Mouse (Mus musculus) cerebellum, adult 2 months (tissue): ENCODE measurements around the gene Pi4k2b. TPM values are rescaled to one million over a fixed set of nuclear protein-coding genes. Genes with fewer than 3 reads are reported as not detected.
"Not testable (repeated sequence)": the region's sequence is repeated elsewhere in the genome, so short reads cannot be mapped to it uniquely, and the experiment has no call there.

ENCODE experiments used
- DNase-seq, 2 experiments: peaks; one replicate each; pipeline ENCODE4 v3.0.0; 2021
- H3K27ac ChIP-seq: fragments of 200-500 bp; 2 replicates; pipeline ENCODE4 v1.5.1; 2012; ENCODE audit warnings: low read length, control low read depth, inconsistent platforms; ENCODE audit not compliant: insufficient read depth
- H3K27me3 ChIP-seq: fragments of 200-500 bp; 2 replicates; pipeline ENCODE4 v1.6.1; 2012; ENCODE audit warnings: inconsistent platforms, mild to moderate bottlenecking, low read length, moderate library complexity; ENCODE audit not compliant: control insufficient read depth, insufficient read depth
- H3K4me1 ChIP-seq: fragments of 200-500 bp; 2 replicates; pipeline ENCODE4 v1.6.1; 2011; ENCODE audit warnings: low read length; ENCODE audit not compliant: control insufficient read depth, insufficient read depth
- H3K4me3 ChIP-seq: fragments of 200-500 bp; replicated peaks from 2 replicates; pipeline ENCODE3; 2011; ENCODE audit warnings: mild to moderate bottlenecking, low read depth, low read length, control low read depth; ENCODE audit not compliant: insufficient read depth
- CTCF ChIP-seq: fragments of 200-500 bp; IDR thresholded peaks from 2 replicates; pipeline ENCODE4 v1.5.1; 2011; ENCODE audit warnings: low read depth, mild to moderate bottlenecking, control low read depth, low read length, moderate library complexity, borderline replicate concordance; ENCODE audit not compliant: insufficient read depth
- POLR2A ChIP-seq: fragments of 200-500 bp; IDR thresholded peaks from 2 replicates; pipeline ENCODE4 v1.6.1; 2011; ENCODE audit warnings: low read length, control low read depth, borderline replicate concordance; ENCODE audit not compliant: insufficient read depth
- WGBS: fragments of 180-500 bp; shearing (Covaris S2); methylation state at CpG from one replicate; pipeline ENCODE4 v1.1.7; 2018; 5-methylcytosine and 5-hydroxymethylcytosine counted together
- polyA plus RNA-seq: library from polyadenylated mRNA; depleted of rRNA; stranded (reverse); fragments of >200 nt; gene quantifications from 2 replicates; pipeline ENCODE4 v1.2.3, GENCODE M21; 2012

The Pi4k2b gene
- polyA plus RNA-seq, 1 experiment = 1.9 TPM

DNA sequence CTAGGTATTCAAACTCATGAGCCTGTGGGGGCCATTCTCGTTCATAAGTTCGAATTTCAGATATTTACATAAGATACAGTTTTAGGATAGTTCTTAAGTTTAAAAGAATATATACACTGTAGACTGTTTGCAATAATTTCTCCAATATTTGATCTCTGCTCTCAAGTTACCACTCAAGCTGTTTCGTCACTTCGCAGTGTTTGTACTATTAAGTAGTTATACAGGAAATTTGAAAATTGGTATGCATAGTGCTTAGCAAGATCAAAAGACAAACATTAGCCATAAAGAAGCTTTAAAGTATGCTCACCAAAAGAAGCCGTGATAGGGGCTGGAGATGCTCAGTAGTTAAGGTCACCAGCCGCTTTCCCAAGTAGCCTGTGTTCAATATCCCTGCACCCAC lies 14.6 kb downstream of the Pi4k2b start:
- no peak overlapping the region for H3K4me3 ChIP-seq
- H3K27me3 ChIP-seq = no peaks in the 10 kb centered on the region
- H3K27ac ChIP-seq = no peak overlapping the region
- H3K4me1 ChIP-seq = no peaks in the 10 kb centered on the region
- WGBS = 97% methylated on average over 6 of the region's 6 CpGs
- no peak for DNase-seq
- no peak for TF ChIP-seq CTCF

DNA sequence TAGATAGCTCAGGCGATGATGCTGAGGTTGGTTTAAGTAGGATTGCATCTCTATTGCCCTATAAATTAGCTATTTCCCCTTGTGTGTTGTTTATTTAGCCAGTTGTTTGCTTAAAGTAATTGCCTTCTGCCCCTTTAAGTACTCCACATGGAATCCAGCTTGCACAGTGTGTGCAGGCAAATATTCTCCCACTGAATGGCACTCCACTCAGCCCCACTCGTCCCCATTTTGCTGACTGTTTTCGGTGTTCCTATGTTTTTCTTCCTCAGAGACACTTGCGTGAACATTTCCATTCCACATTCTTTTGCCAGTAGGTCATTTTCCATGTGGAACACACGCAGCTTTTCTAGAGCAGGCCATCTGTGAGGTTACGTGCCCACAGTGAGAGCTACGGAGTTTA lies 21.2 kb downstream of the Pi4k2b start:
- no peak for TF ChIP-seq POLR2A
- no peak for TF ChIP-seq CTCF
- H3K4me1 ChIP-seq = no peaks in the 10 kb centered on the region
- WGBS = 86% methylated on average over 7 of the region's 7 CpGs

DNA sequence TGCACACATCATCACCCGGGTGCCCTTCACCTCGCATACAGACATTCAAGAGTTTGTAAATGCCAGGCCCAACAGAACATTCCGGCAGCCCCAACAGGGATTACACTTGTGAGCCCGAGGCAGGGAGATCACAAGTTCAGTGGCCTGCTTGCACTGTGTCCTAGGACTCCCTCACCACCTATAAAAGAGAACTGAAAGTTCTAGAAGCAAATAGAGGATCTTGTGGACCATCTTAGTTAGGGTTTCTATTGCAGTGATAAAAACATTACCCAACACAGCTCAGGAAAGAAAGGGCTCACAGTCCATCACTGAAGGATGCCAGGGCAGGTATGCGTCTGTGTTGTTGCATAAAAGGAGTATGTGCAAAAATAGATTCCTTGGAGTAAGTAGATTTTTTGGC lies 32.9 kb downstream of the Pi4k2b start:
- TF ChIP-seq POLR2A (no peak), CTCF (no peak)
- no peak overlapping the region for H3K27ac ChIP-seq
- DNase-seq = no peak
- H3K4me1 ChIP-seq = peaks cover 6% of the 10 kb centered on the region
- no peak overlapping the region for H3K4me3 ChIP-seq
- 93% methylated on average over 5 of the region's 5 CpGs for WGBS
- no peaks in the 10 kb centered on the region for H3K27me3 ChIP-seq

More for the DNA sequence above, 21.2 kb downstream of the Pi4k2b start:
- DNase-seq = no peak
- Histone ChIP-seq H3K27ac (no peak overlapping the region), H3K4me3 (no peak overlapping the region), H3K27me3 (no peaks in the 10 kb centered on the region)

DNA sequence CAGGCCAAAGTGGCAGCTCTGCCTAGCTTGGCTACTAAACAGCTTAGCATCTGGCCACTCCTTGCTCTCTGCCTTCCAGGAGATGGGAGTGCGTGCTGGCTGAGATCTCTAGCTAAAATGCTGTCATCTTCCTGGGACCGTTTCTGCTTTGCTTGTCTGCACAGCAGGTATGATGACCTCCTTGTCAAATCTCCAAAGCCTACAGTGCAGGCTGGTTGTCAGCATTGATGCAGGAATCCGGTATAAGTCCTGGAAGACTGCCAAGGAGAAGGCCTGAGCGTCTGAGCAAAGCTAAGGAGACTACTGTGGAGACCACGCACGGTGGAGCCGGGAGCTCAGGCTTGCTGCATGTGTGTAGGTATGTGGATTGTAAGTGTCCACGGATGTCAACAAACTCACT lies 33.9 kb downstream of the Pi4k2b start, which contains the start of gene Zcchc4:
Gene Zcchc4, plus strand, starts transcription at position 173 of the 400 bp plus-strand sequence.
- peak; percentile 15 to 31 for DNase-seq
- Histone ChIP-seq H3K4me3 (no peak within 1 kb of the TSS), H3K4me1 (peaks cover 6% of the 10 kb centered on the region), H3K27ac (no peak within 1 kb of the TSS), H3K27me3 (no peaks in the 10 kb centered on the region)
- 18% methylated on average over 8 of the region's 8 CpGs for WGBS
- TF ChIP-seq POLR2A (no peak), CTCF (no peak)

- not testable (repeated sequence) for H3K27me3 ChIP-seq, DNase-seq, H3K4me3 ChIP-seq, H3K27ac ChIP-seq, H3K4me1 ChIP-seq
- 94% methylated on average over 8 of the region's 8 CpGs for WGBS
Measured at GRCm38 (mm10) chr5:52776466-52777354, 35.3 kb downstream of the Pi4k2b start.

GRCm38 (mm10) chr5:52782523-52783250 lies 41.3 kb downstream of the Pi4k2b start:
- WGBS = 4% methylated on average over 37 of the region's 37 CpGs
- H3K27me3 ChIP-seq = no peaks in the 10 kb centered on the region

DNA sequence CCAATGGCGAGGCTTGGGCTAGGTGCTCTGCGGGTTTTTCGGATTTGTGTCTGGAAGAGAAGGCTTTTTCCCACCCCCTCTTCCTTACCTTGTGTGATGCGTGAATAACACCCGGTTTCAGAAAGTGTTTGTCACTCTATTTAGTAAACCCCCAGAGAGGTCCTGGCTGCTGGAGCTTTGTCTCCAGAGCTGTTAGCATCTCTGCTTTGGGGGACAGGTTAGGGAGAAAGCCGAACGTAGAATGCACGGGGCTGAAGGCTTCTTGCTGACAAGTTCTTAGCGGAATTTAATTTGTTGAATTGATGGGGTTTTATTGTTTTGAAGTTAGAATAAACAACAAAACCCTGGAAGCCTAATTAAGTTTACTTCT lies 41.9 kb downstream of the Pi4k2b start:
- peak overlapping the region; percentile 54 for H3K27ac ChIP-seq
- DNase-seq = no peak
- TF ChIP-seq POLR2A (no peak), CTCF (no peak)
- H3K27me3 ChIP-seq = no peaks in the 10 kb centered on the region
- peak overlapping the region; percentile 90 for H3K4me3 ChIP-seq
- no peaks in the 10 kb centered on the region for H3K4me1 ChIP-seq
- under 1% methylated on average over 9 of the region's 9 CpGs for WGBS

More at GRCm38 (mm10) chr5:52782523-52783250, 41.3 kb downstream of the Pi4k2b start:
- Histone ChIP-seq H3K27ac (peak overlapping the region; percentile 54), H3K4me1 (no peaks in the 10 kb centered on the region), H3K4me3 (peak overlapping the region; percentile 90)
- TF ChIP-seq POLR2A (0 out of 2 replicates have a peak, but pooled peaks have one; percentile 29), CTCF (peak; percentile 74)
- DNase-seq = peak; percentile 84 to 87

- 73% methylated on average over 2 of the region's 2 CpGs for WGBS
Measured at GRCm38 (mm10) chr5:52783957-52784356, 42.6 kb downstream of the Pi4k2b start.

More at GRCm38 (mm10) chr5:52783957-52784356, 42.6 kb downstream of the Pi4k2b start:
- Histone ChIP-seq H3K4me1 (no peaks in the 10 kb centered on the region), H3K4me3 (no peak overlapping the region), H3K27me3 (no peaks in the 10 kb centered on the region), H3K27ac (no peak overlapping the region)
- no peak for TF ChIP-seq POLR2A
- no peak for TF ChIP-seq CTCF
- no peak for DNase-seq
